ENCODE assay signal across 8 mouse cellular contexts in the genomic region with DNA sequence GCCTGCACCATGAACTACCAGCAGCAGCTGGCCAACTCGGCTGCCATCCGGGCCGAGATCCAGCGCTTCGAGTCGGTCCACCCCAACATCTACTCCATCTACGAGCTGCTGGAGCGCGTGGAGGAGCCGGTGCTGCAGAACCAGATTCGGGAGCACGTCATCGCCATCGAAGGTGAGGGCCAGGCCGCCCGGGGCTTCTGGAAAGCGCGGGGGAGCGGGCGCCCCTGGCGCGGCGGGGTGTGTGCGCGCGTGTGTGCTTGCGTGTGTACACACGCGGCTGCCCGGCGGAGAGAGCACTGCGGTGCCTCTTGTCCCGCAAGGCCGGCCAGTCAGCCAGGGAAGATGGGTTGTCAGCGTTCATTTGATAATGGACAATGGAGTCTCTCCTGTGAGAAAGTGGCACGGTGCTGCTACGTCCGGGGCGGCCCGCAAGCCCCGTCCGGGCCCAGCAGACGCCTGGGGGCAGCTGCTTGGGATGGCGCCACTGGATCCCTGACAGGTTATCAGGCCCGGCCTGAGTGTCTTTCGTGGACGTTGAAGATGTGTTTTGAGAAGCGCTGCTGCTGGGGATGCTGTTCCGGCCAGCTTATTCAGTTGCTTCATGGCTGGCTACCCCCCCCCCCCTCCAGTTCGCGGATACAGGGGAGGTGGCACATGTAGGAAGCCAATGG. TPM values are rescaled to one million over a fixed set of nuclear protein-coding genes. Genes with fewer than 3 reads are reported as not detected.
A peak's percentile ranks its signal among the peaks of the same experiment; 100 is the strongest.
DNase-seq lines count a peak whose midpoint lies in the region; ATAC-seq and TF ChIP-seq lines count a peak whose summit lies in the region.

No protein-coding gene starts in this region.

- no peaks in the 10 kb centered on the region for H3K27me3 ChIP-seq in hindbrain, embryonic 16.5 days (replicated peaks; ENCODE audit: control insufficient read depth, insufficient read depth, low read length)
- H3K27me3 ChIP-seq in limb, embryonic 14.5 days (ENCODE audit: control insufficient read depth, insufficient read depth, low read length), result no peaks in the 10 kb centered on the region
- no peaks in the 10 kb centered on the region for H3K27me3 ChIP-seq in midbrain, embryonic 16.5 days (ENCODE audit: control insufficient read depth, insufficient read depth, low read depth, low read length)

- ATAC-seq in hindbrain, embryonic 16.5 days, result peak; percentile 7; the same call in 1 of the 2 replicates
- ATAC-seq in limb, embryonic 14.5 days (ENCODE audit: low FRiP score, low read depth), result no peak
- peak; percentile 6; the same call in 1 of the 2 replicates for ATAC-seq in midbrain, embryonic 16.5 days

- no peak for TF ChIP-seq POLR2A in limb, embryonic 14.5 days (IDR thresholded peaks at IDR 0.05; ENCODE audit: borderline replicate concordance, extremely low read depth, insufficient read depth, insufficient read length)

- no peaks in the 10 kb centered on the region; the same call in 1 of the 2 replicates for H3K9me3 ChIP-seq in hindbrain, embryonic 16.5 days (ENCODE audit: control insufficient read depth, low read length)
- H3K9me3 ChIP-seq in limb, embryonic 14.5 days (ENCODE audit: control insufficient read depth, low read length), result 0 out of 2 replicates have a peak, but pooled peaks cover 5% of the 10 kb centered on the region
- H3K9me3 ChIP-seq in midbrain, embryonic 16.5 days (replicated peaks; ENCODE audit: control insufficient read depth, low read length, poor library complexity, severe bottlenecking), result no peaks in the 10 kb centered on the region; the same call in 1 of the 2 replicates

- H3K9ac ChIP-seq in hindbrain, embryonic 16.5 days (ENCODE audit: low read depth, low read length), result peak overlapping the region; percentile 92
- H3K9ac ChIP-seq in limb, embryonic 14.5 days (ENCODE audit: low read depth, low read length, severe bottlenecking), result peak overlapping the region; percentile 86
- peak overlapping the region; percentile 88 for H3K9ac ChIP-seq in midbrain, embryonic 16.5 days (ENCODE audit: low read depth, low read length)

- peak overlapping the region; percentile 81 for H3K4me2 ChIP-seq in hindbrain, embryonic 16.5 days (ENCODE audit: low read length)
- H3K4me2 ChIP-seq in limb, embryonic 14.5 days (replicated peaks; ENCODE audit: low read depth, low read length, severe bottlenecking), result peak overlapping the region; percentile 98
- peak overlapping the region; percentile 88 for H3K4me2 ChIP-seq in midbrain, embryonic 16.5 days (ENCODE audit: low read length)

- peak overlapping the region; percentile 86 for H3K27ac ChIP-seq in hindbrain, embryonic 16.5 days (ENCODE audit: low read depth, low read length)
- H3K27ac ChIP-seq in limb, embryonic 14.5 days (replicated peaks; ENCODE audit: low read depth, low read length), result peak overlapping the region; percentile 38; the same call in 1 of the 2 replicates
- H3K27ac ChIP-seq in midbrain, embryonic 16.5 days (ENCODE audit: low read length), result peak overlapping the region; percentile 72

- peak; percentile 15 for DNase-seq in ovary, postnatal 10 days (ENCODE audit: low spot score)
- no peak for DNase-seq in ovary, postnatal 14 days (ENCODE audit: low spot score)
- DNase-seq in cerebellum, adult 8-10 months, result peak; percentile 67
- peak; percentile 39 to 49 for DNase-seq in frontal cortex, postnatal 10 days (ENCODE audit: low spot score in 2 of 2)
- DNase-seq in limb, embryonic 14.5 days (ENCODE audit: low spot score), result no peak
- DNase-seq in urinary bladder, postnatal 36 days (ENCODE audit: low spot score in 2 of 2), result peak; percentile 27 to 47

- WGBS in hindbrain, embryonic 16.5 days, result under 1% methylated on average over 49 of the region's 51 CpGs
- WGBS in limb, embryonic 14.5 days, result under 1% methylated on average over 47 of the region's 51 CpGs
- WGBS in midbrain, embryonic 16.5 days, result under 1% methylated on average over 50 of the region's 51 CpGs

- peak overlapping the region; percentile 88 for H3K4me3 ChIP-seq in hindbrain, embryonic 16.5 days (ENCODE audit: low read length)
- peak overlapping the region; percentile 89 for H3K4me3 ChIP-seq in limb, embryonic 14.5 days (replicated peaks; ENCODE audit: low read length)
- peak overlapping the region; percentile 86 for H3K4me3 ChIP-seq in midbrain, embryonic 16.5 days (ENCODE audit: low read depth, low read length)

- peaks cover 20% of the 10 kb centered on the region for H3K4me1 ChIP-seq in hindbrain, embryonic 16.5 days (ENCODE audit: control insufficient read depth, insufficient read depth, low read depth, low read length)
- H3K4me1 ChIP-seq in limb, embryonic 14.5 days (ENCODE audit: control insufficient read depth, insufficient read depth, low read length), result peaks cover 18% of the 10 kb centered on the region
- peaks cover 17% of the 10 kb centered on the region for H3K4me1 ChIP-seq in midbrain, embryonic 16.5 days (ENCODE audit: control insufficient read depth, insufficient read depth, low read length)

- no peaks in the 10 kb centered on the region for H3K36me3 ChIP-seq in hindbrain, embryonic 16.5 days (ENCODE audit: control insufficient read depth, insufficient read depth, low read length)
- no peaks in the 10 kb centered on the region for H3K36me3 ChIP-seq in limb, embryonic 14.5 days (ENCODE audit: control insufficient read depth, insufficient read depth, low read length)
- H3K36me3 ChIP-seq in midbrain, embryonic 16.5 days (ENCODE audit: control insufficient read depth, insufficient read depth, low read length), result no peaks in the 10 kb centered on the region

RNA-seq across cellular contexts. Expression of a gene that starts 0.9 kb away (rescaled TPM):
- polyA plus RNA-seq in hindbrain, embryonic 16.5 days (2015; fragmentation: Nextera tagmentation; extraction: Ambion mirVana), result 31.9 and 33.7 TPM in 2 replicates
- polyA plus RNA-seq in limb, embryonic 14.5 days (2012; rRNA removed), result 16.2 and 16.5 TPM in 2 replicates
- polyA plus RNA-seq in limb, embryonic 14.5 days (2014; fragmentation: Nextera tagmentation; extraction: Ambion mirVana), result 19.5 and 21.4 TPM in 2 replicates
- 40.8 and 47.7 TPM in 2 replicates for polyA plus RNA-seq in midbrain, embryonic 16.5 days (2015; fragmentation: Nextera tagmentation; extraction: Ambion mirVana)

Comparison
In these comparisons a context has a peak if more than half of its experiments do, and no peak if none do; other contexts are left out.
1. DNase-seq: peak in ovary, postnatal 10 days (single experiment), cerebellum, adult 8-10 months (single experiment), frontal cortex, postnatal 10 days (2 of 2) and urinary bladder, postnatal 36 days (2 of 2); none in ovary, postnatal 14 days (single experiment) and limb, embryonic 14.5 days (single experiment).
2. Peak in every context shown above with its lines, with median percentiles within 50 percentile points of each other: H3K27ac ChIP-seq, H3K4me2 ChIP-seq, H3K4me3 ChIP-seq and H3K9ac ChIP-seq.